Mouse (Mus musculus) forebrain, embryonic 14.5 days (tissue): ENCODE measurements at regions not wholly inside any gene's neighbourhood (a gene's known extent, or its start where the extent isn't known, plus 50 kb on each side); places are given as distances from the start of the nearest gene placed in this dataset.
A peak's percentile ranks its signal among the peaks of the same experiment; 100 is the strongest.

Source experiments
- ATAC-seq: fragments of 200-750 bp; cut with Nextera tagmentation; 2 replicates; pipeline ENCODE4 v1.8.0; 2017; ENCODE audit warnings: mild to moderate bottlenecking, moderate library complexity
- DNase-seq: peaks from one replicate; pipeline ENCODE4 v3.0.0-alpha.2; 2015; ENCODE audit warnings: low spot score
- H3K27ac ChIP-seq: fragments of 300-500 bp; sonication (generic); 2 replicates; pipeline ENCODE4 v1.5.1; 2014; ENCODE audit warnings: low read depth, mild to moderate bottlenecking, control low read depth, low read length, moderate library complexity
- H3K27me3 ChIP-seq: fragments of 300-500 bp; sonication (generic); replicated peaks from 2 replicates; pipeline ENCODE4 v1.6.1; 2014; ENCODE audit warnings: low read length, control low read depth, mixed read lengths; ENCODE audit not compliant: control insufficient read depth, insufficient read depth
- H3K36me3 ChIP-seq: fragments of 300-500 bp; sonication (generic); 2 replicates; pipeline ENCODE4 v1.6.1; 2014; ENCODE audit warnings: low read length, control low read depth; ENCODE audit not compliant: control insufficient read depth, insufficient read depth
- H3K4me1 ChIP-seq: fragments of 300-500 bp; sonication (generic); 2 replicates; pipeline ENCODE4 v1.6.1; 2014; ENCODE audit warnings: antibody characterized with exemption, low read length, control low read depth; ENCODE audit not compliant: control insufficient read depth, insufficient read depth
- H3K4me2 ChIP-seq: fragments of 300-500 bp; sonication (generic); 2 replicates; pipeline ENCODE4 v1.6.1; 2014; ENCODE audit warnings: mild to moderate bottlenecking, control low read depth, low read length
- H3K4me3 ChIP-seq: fragments of 300-500 bp; sonication (generic); 2 replicates; pipeline ENCODE4 v1.5.1; 2014; ENCODE audit warnings: low read depth, low read length, control low read depth
- H3K9ac ChIP-seq: fragments of 300-500 bp; sonication (generic); 2 replicates; pipeline ENCODE4 v1.6.1; 2014; ENCODE audit warnings: mild to moderate bottlenecking, low read length, control low read depth, moderate library complexity
- H3K9me3 ChIP-seq: fragments of 300-500 bp; sonication (generic); replicated peaks from 2 replicates; pipeline ENCODE4 v1.6.1; 2016; ENCODE audit warnings: low read length, control low read depth, mixed read lengths; ENCODE audit not compliant: control insufficient read depth
- WGBS: fragments of 180-500 bp; shearing (Covaris S2); extraction: QIAGEN DNeasy Blood & Tissue Kit; methylation state at CpG from one replicate; pipeline ENCODE4 v1.1.7; 2014; 5-methylcytosine and 5-hydroxymethylcytosine counted together

GRCm38 (mm10) chr7:37390271-37390670 lies 383.2 kb downstream of the Zfp536 start:
- 81% methylated on average over 7 of the region's 7 CpGs for WGBS
- Histone ChIP-seq H3K36me3 (no peaks in the 10 kb centered on the region), H3K27me3 (no peaks in the 10 kb centered on the region), H3K27ac (no peak overlapping the region), H3K4me2 (no peak overlapping the region), H3K9ac (no peak overlapping the region), H3K9me3 (no peaks in the 10 kb centered on the region), H3K4me1 (peaks cover 4% of the 10 kb centered on the region; the same call in 1 of the 2 replicates), H3K4me3 (no peak overlapping the region)
- ATAC-seq: peak; percentile 65; the same call in 1 of the 2 replicates
- peak; percentile 63 for DNase-seq

- DNase-seq: no peak
- 85% methylated on average over 6 of the region's 6 CpGs for WGBS
- no peak overlapping the region for H3K27ac ChIP-seq
These were observed 381.3 kb downstream of the Zfp536 start for GRCm38 (mm10) chr7:37392122-37392521.

GRCm38 (mm10) chr7:37392604-37393003 lies 380.8 kb downstream of the Zfp536 start:
- Histone ChIP-seq H3K27me3 (no peaks in the 10 kb centered on the region), H3K9ac (no peak overlapping the region), H3K4me2 (no peak overlapping the region), H3K4me3 (no peak overlapping the region), H3K27ac (peak overlapping the region; percentile 21; the same call in 1 of the 2 replicates), H3K9me3 (no peaks in the 10 kb centered on the region), H3K4me1 (peaks cover 4% of the 10 kb centered on the region; the same call in 1 of the 2 replicates), H3K36me3 (no peaks in the 10 kb centered on the region)
- ATAC-seq (no peak), DNase-seq (no peak)
- 67% methylated on average over 8 of the region's 8 CpGs for WGBS

More at GRCm38 (mm10) chr7:37392122-37392521, 381.3 kb downstream of the Zfp536 start:
- Histone ChIP-seq H3K4me1 (peaks cover 4% of the 10 kb centered on the region; the same call in 1 of the 2 replicates), H3K9ac (no peak overlapping the region), H3K9me3 (no peaks in the 10 kb centered on the region), H3K4me2 (no peak overlapping the region), H3K36me3 (no peaks in the 10 kb centered on the region), H3K27me3 (no peaks in the 10 kb centered on the region), H3K4me3 (no peak overlapping the region)
- no peak for ATAC-seq

GRCm38 (mm10) chr7:37393071-37393470 lies 380.4 kb downstream of the Zfp536 start:
- Histone ChIP-seq H3K9ac (no peak overlapping the region), H3K4me1 (peaks cover 4% of the 10 kb centered on the region; the same call in 1 of the 2 replicates), H3K4me3 (no peak overlapping the region), H3K27me3 (no peaks in the 10 kb centered on the region), H3K27ac (peak overlapping the region; percentile 21; the same call in 1 of the 2 replicates), H3K4me2 (no peak overlapping the region), H3K36me3 (no peaks in the 10 kb centered on the region), H3K9me3 (no peaks in the 10 kb centered on the region)
- ATAC-seq: no peak
- no peak for DNase-seq
- WGBS: 63% methylated on average over 3 of the region's 3 CpGs

GRCm38 (mm10) chr7:37394965-37395426 lies 378.4 kb downstream of the Zfp536 start:
- Histone ChIP-seq H3K9ac (no peak overlapping the region), H3K9me3 (no peaks in the 10 kb centered on the region), H3K4me1 (peaks cover 4% of the 10 kb centered on the region; the same call in 1 of the 2 replicates), H3K4me2 (no peak overlapping the region), H3K27ac (no peak overlapping the region), H3K36me3 (no peaks in the 10 kb centered on the region), H3K4me3 (no peak overlapping the region), H3K27me3 (no peaks in the 10 kb centered on the region)
- DNase-seq (no peak), ATAC-seq (no peak)
- WGBS: 57% methylated on average over 8 of the region's 8 CpGs

- no peak overlapping the region for H3K27ac ChIP-seq
- H3K4me2 ChIP-seq: no peak overlapping the region
- DNase-seq (peak; percentile 49), ATAC-seq (0 out of 2 replicates have a peak, but pooled peaks have one; percentile 20)
- H3K27me3 ChIP-seq: no peaks in the 10 kb centered on the region
- no peaks in the 10 kb centered on the region for H3K9me3 ChIP-seq
- H3K36me3 ChIP-seq: no peaks in the 10 kb centered on the region
- no peak overlapping the region for H3K4me3 ChIP-seq
- H3K9ac ChIP-seq: no peak overlapping the region
- peaks cover 4% of the 10 kb centered on the region; the same call in 1 of the 2 replicates for H3K4me1 ChIP-seq
- WGBS: 74% methylated on average over 13 of the region's 13 CpGs
These were observed 377.4 kb downstream of the Zfp536 start for GRCm38 (mm10) chr7:37395881-37396513.

- Histone ChIP-seq H3K9me3 (no peaks in the 10 kb centered on the region), H3K4me2 (no peak overlapping the region), H3K4me3 (no peak overlapping the region), H3K9ac (no peak overlapping the region), H3K36me3 (no peaks in the 10 kb centered on the region), H3K4me1 (no peaks in the 10 kb centered on the region), H3K27me3 (no peaks in the 10 kb centered on the region), H3K27ac (no peak overlapping the region)
- WGBS: 96% methylated on average over 2 of the region's 2 CpGs
- DNase-seq (no peak), ATAC-seq (no peak)
These were observed 370.0 kb downstream of the Zfp536 start for GRCm38 (mm10) chr7:37403483-37403882.

- no peaks in the 10 kb centered on the region; the same call in 1 of the 2 replicates for H3K4me1 ChIP-seq
- 50% methylated on average over 4 of the region's 4 CpGs for WGBS
- no peaks in the 10 kb centered on the region for H3K27me3 ChIP-seq
- H3K4me3 ChIP-seq: no peak overlapping the region
- ATAC-seq (no peak), DNase-seq (peak; percentile 47)
- no peaks in the 10 kb centered on the region for H3K36me3 ChIP-seq
- H3K9me3 ChIP-seq: no peaks in the 10 kb centered on the region
- no peak overlapping the region for H3K27ac ChIP-seq
- H3K4me2 ChIP-seq: no peak overlapping the region
- no peak overlapping the region for H3K9ac ChIP-seq
These were observed 360.1 kb downstream of the Zfp536 start for GRCm38 (mm10) chr7:37413350-37413749.

- Histone ChIP-seq H3K4me2 (no peak overlapping the region), H3K9me3 (no peaks in the 10 kb centered on the region), H3K27ac (no peak overlapping the region), H3K27me3 (no peaks in the 10 kb centered on the region), H3K9ac (no peak overlapping the region), H3K4me1 (no peaks in the 10 kb centered on the region), H3K36me3 (no peaks in the 10 kb centered on the region), H3K4me3 (no peak overlapping the region)
- WGBS: 87% methylated on average over 10 of the region's 10 CpGs
- DNase-seq (no peak), ATAC-seq (no peak)
These were observed 351.7 kb downstream of the Zfp536 start for GRCm38 (mm10) chr7:37421704-37422103.
